Mouse (Mus musculus): ENCODE measurements around the gene Ucn3. TPM values are rescaled to one million over a fixed set of nuclear protein-coding genes. Genes with fewer than 3 reads are reported as not detected.

The Ucn3 gene
- not detected in 2 replicates for polyA plus RNA-seq (2012; ENCODE audit: insufficient read depth, low replicate concordance)

DNA sequence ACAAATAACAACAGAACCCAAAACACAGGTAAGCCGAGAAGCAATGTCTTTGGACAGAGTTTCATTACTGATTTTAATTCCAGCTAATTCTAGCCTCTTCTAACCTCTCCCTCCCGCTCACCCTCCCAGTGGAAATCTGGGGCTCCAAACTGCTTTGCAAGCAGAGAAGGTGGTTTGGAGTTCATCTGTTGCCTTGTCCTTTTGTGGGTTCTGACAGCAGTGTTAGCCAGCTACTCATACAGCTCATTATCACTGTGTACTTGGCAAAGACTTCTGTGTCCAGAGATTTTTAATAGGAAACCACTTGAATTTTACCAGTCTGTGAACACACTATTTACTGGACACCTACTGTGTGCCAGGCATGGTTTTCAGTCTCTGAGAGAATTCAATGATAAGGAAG is at the start of gene Ucn3:
Ucn3 (minus strand) TSS at position 101 of the 400 bp plus-strand sequence.
- H3K27me3 ChIP-seq (replicated peaks) = peaks cover 4% of the 10 kb centered on the region
- peaks cover 9% of the 10 kb centered on the region for H3K9me3 ChIP-seq
- TF ChIP-seq GATA1 (IDR thresholded peaks at IDR 0.05; ENCODE audit: borderline replicate concordance, low read length) (no peak), FLI1 (IDR thresholded peaks at IDR 0.05; ENCODE audit: low read length) (no peak)
- H3K4me3 ChIP-seq (replicated peaks) = no peak within 1 kb of the TSS
- no peaks in the 10 kb centered on the region for H3K36me3 ChIP-seq (replicated peaks; ENCODE audit: low read length)
- no peaks in the 10 kb centered on the region for H3K4me1 ChIP-seq

DNA sequence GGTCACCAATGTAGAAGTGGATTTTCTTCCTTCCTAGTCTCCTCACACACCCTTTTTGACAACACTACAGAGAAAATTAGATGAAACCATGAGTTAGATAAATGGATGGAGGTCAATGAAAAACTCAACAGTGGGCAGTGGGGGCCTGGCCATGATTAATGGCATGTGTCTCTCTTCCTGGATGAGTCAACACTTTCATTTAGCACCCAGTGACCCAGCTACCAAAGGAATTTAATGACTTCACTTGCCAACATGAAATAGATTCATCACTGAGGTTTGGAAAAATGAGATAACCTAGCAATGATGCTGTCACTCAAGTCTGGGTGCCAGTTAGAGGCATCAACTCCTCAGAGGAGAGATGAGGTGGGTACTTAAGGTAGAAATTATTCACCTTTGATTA is 46.9 kb upstream of the Ucn3 start:
- TF ChIP-seq GATA1 (IDR thresholded peaks at IDR 0.05; ENCODE audit: borderline replicate concordance, low read length) (no peak), FLI1 (IDR thresholded peaks at IDR 0.05; ENCODE audit: low read length) (no peak)
- H3K4me1 ChIP-seq = no peaks in the 10 kb centered on the region
- H3K4me3 ChIP-seq (replicated peaks) = no peak overlapping the region
- no peaks in the 10 kb centered on the region for H3K36me3 ChIP-seq (replicated peaks; ENCODE audit: low read length)
- no peaks in the 10 kb centered on the region for H3K27me3 ChIP-seq (replicated peaks)
- no peaks in the 10 kb centered on the region for H3K9me3 ChIP-seq

DNA sequence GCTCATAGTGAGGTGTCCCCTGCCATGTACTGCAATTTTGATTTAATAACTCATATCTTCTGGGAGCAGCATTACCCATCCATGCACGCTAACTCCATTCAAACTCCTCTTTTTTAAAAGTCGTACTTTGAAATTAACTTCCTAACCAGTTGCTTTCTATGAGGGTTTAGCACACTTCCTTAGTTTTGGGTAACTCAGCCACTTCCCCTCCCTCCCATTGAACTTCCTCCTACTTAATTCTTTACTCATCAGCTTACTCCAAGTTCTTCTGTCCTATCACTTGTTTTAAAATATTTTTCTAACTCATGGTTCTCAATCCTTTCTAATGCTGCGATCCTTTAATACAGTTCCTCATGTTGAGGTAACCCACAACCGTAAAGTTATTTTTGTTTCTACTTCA is 23.7 kb upstream of the Ucn3 start:
- H3K4me3 ChIP-seq (replicated peaks) = no peak overlapping the region
- TF ChIP-seq GATA1 (IDR thresholded peaks at IDR 0.05; ENCODE audit: borderline replicate concordance, low read length) (no peak), FLI1 (IDR thresholded peaks at IDR 0.05; ENCODE audit: low read length) (no peak)
- H3K27me3 ChIP-seq (replicated peaks) = no peaks in the 10 kb centered on the region
- no peaks in the 10 kb centered on the region for H3K36me3 ChIP-seq (replicated peaks; ENCODE audit: low read length)
- no peaks in the 10 kb centered on the region for H3K4me1 ChIP-seq
- peaks cover 4% of the 10 kb centered on the region for H3K9me3 ChIP-seq

DNA sequence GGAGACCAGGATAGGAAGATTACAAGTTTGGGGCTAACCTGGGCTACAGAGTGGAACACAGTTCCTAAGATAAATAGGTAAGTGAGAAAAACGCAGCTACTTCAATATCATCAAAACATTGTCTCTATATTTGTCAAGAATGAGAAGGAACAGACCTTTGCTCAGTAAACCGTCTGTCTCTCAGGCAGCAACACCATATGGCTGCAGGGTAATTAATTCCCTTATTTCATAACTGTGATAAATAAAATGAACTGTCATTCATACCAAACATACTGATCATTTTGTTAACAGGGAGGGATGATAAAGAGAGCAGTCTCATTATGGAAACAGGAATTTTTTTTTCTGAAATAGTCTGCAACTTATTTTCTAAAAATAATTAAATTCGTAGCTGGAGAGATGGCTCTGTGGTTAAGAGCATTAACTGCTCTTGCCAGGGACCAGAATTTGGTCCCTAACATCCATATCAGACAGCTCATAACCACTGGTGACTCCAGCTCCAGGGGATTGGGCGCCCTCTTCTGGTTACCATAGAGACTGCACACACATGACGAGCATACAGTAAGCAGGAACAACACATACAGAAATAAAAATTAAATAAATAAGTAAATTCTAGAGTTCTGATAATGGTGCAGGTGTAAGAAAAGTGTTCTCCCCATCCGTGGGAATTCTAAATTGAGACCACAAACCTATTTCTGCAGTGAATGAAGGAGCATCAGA is 6.2 kb upstream of the Ucn3 start:
- TF ChIP-seq FLI1 (IDR thresholded peaks at IDR 0.05; ENCODE audit: low read length) (no peak), GATA1 (IDR thresholded peaks at IDR 0.05; ENCODE audit: borderline replicate concordance, low read length) (no peak)
- H3K36me3 ChIP-seq (replicated peaks; ENCODE audit: low read length) = no peaks in the 10 kb centered on the region
- H3K4me1 ChIP-seq = no peaks in the 10 kb centered on the region
- no peaks in the 10 kb centered on the region for H3K27me3 ChIP-seq (replicated peaks)
- H3K9me3 ChIP-seq = no peaks in the 10 kb centered on the region
- no peak overlapping the region for H3K4me3 ChIP-seq (replicated peaks)

DNA sequence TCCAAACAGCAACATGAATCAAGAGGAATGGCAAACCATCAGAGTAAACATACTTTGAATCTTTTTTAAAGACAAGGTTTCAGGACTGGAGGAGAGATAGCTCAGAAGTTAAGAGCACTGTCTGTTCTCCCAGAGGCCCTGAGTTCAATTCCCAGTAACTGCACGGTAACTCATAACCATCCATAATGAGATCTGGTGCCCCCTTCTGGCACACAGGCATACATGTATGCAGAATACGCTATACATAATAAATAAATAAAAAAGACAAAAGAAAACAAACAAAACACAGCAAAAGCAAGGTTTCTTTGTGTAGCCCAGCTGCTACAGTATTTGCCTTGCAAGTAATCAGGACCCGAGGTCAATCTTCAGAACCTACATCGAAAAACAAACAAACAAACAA is 4.3 kb upstream of the Ucn3 start:
- H3K4me1 ChIP-seq = no peaks in the 10 kb centered on the region

DNA sequence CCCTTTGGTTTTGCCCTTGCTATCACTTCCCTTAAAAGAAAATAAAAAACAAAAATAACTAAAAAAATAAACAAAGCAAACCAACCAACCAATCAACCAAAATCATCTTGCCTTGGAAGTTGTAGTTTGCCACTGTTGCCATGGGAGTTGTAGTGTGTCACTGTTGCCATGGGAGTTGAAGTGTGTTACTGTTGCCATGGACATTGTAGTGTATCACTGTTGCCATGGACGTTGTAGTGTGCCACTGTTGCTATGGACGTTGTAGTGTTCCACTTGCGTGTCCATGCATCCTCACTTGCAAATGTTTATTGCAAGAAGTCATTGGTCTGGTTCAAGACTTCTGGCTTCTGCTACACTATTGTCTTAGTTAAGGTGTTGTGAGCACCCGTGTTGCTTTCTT is 2.1 kb upstream of the Ucn3 start:
- H3K36me3 ChIP-seq (replicated peaks; ENCODE audit: low read length) = no peaks in the 10 kb centered on the region
- H3K4me3 ChIP-seq (replicated peaks) = peak overlapping the region; percentile 31
- H3K4me1 ChIP-seq = no peaks in the 10 kb centered on the region
- TF ChIP-seq GATA1 (IDR thresholded peaks at IDR 0.05; ENCODE audit: borderline replicate concordance, low read length) (no peak), FLI1 (IDR thresholded peaks at IDR 0.05; ENCODE audit: low read length) (no peak)
- no peaks in the 10 kb centered on the region for H3K9me3 ChIP-seq
- H3K27me3 ChIP-seq (replicated peaks) = peaks cover 2% of the 10 kb centered on the region

More for the DNA sequence above, 4.3 kb upstream of the Ucn3 start:
- TF ChIP-seq FLI1 (IDR thresholded peaks at IDR 0.05; ENCODE audit: low read length) (no peak), GATA1 (IDR thresholded peaks at IDR 0.05; ENCODE audit: borderline replicate concordance, low read length) (no peak)
- no peaks in the 10 kb centered on the region for H3K27me3 ChIP-seq (replicated peaks)
- H3K36me3 ChIP-seq (replicated peaks; ENCODE audit: low read length) = no peaks in the 10 kb centered on the region
- H3K9me3 ChIP-seq = no peaks in the 10 kb centered on the region
- H3K4me3 ChIP-seq (replicated peaks) = no peak overlapping the region

DNA sequence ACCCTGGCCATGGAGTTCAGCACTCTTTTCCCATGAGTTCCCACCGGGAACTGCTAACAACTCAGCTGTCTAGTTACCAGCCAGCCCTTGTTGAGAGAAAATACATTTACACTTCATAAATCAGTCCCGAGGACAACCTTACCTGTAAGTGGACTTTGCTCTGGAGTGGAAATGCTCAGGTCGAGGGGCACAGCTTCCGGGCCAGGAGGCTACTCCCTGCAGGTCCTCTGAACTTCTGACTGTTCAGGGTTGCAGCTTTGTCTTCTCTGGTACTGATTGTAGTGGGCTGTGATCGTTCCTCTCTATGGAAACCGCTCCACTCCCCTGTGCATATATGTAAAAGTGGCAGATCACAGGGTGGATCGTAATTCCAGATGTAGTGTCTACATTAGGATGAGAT is 450 bp downstream of the Ucn3 start:
- H3K27me3 ChIP-seq (replicated peaks) = peaks cover 4% of the 10 kb centered on the region
- H3K4me3 ChIP-seq (replicated peaks) = no peak overlapping the region
- TF ChIP-seq GATA1 (IDR thresholded peaks at IDR 0.05; ENCODE audit: borderline replicate concordance, low read length) = no peak
- no peak for TF ChIP-seq FLI1 (IDR thresholded peaks at IDR 0.05; ENCODE audit: low read length)
- H3K36me3 ChIP-seq (replicated peaks; ENCODE audit: low read length) = no peaks in the 10 kb centered on the region
- H3K4me1 ChIP-seq = no peaks in the 10 kb centered on the region
- peaks cover 9% of the 10 kb centered on the region for H3K9me3 ChIP-seq

DNA sequence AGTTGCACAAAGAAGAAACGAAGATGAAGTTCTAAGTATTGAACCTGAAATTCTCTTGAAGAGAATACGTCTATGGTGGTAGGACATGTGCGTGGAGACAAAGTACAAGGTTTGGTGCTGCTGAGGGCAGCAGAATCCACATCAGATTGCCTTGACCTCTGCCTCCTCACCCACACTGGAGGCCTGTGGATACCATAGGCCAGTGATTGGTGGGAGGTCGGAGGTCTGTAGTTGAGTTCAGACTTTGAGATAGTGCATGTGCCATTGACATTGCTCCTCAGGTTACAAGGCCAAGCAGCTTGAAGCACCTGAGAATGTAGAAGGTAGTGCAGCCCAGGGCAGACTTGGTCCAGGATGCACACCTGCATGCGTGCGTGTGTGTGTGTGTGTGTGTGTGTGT is 19.1 kb downstream of the Ucn3 start:
- H3K27me3 ChIP-seq (replicated peaks) = peaks cover 6% of the 10 kb centered on the region
- TF ChIP-seq FLI1 (IDR thresholded peaks at IDR 0.05; ENCODE audit: low read length) (no peak), GATA1 (IDR thresholded peaks at IDR 0.05; ENCODE audit: borderline replicate concordance, low read length) (no peak)

DNA sequence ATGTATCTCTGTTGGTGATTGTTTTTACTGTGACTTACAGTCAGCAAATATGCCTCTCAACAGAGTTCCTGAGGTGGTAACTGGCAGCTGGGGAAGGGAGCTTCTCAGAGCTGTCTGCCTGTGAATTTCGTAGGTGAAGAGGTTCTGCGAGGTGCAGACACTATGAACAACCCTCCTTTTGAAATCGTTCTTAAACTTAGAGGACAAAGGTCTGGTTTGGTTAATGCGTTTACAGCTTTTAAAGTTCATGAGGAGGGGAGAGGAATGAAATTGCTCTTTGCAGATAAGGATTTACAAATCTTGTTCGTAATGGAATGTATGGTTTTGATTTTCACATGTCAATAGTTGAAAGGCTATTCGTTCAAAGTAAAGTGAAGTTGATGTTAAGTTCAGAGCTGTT is 19.5 kb downstream of the Ucn3 start:
- no peak for TF ChIP-seq GATA1 (IDR thresholded peaks at IDR 0.05; ENCODE audit: borderline replicate concordance, low read length)
- TF ChIP-seq FLI1 (IDR thresholded peaks at IDR 0.05; ENCODE audit: low read length) = no peak
- Histone ChIP-seq H3K4me1 (no peaks in the 10 kb centered on the region), H3K27me3 (replicated peaks) (peaks cover 6% of the 10 kb centered on the region), H3K4me3 (replicated peaks) (no peak overlapping the region), H3K9me3 (no peaks in the 10 kb centered on the region), H3K36me3 (replicated peaks; ENCODE audit: low read length) (no peaks in the 10 kb centered on the region)

More for the DNA sequence above, 19.1 kb downstream of the Ucn3 start:
- no peaks in the 10 kb centered on the region for H3K36me3 ChIP-seq (replicated peaks; ENCODE audit: low read length)
- no peaks in the 10 kb centered on the region for H3K9me3 ChIP-seq
- no peaks in the 10 kb centered on the region for H3K4me1 ChIP-seq
- H3K4me3 ChIP-seq (replicated peaks) = no peak overlapping the region

DNA sequence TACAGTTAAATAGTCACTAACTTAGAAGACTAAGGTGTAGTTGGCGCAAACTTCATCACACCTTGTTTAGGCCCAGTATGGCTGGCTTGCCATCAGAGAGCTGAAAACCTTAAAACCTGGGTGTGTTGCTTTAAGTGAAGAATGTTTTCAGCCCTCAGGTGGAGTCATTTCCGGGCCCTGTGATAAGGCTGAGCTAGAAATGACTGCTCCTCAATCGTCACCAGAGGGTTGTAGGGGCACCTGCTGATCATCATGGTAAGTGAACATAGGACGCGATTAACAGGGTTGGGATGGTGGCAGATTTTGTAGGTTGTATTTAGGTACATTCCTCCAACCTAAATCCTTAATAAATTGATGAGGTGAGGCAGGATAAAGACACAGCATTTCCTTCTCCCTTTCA is 20.7 kb downstream of the Ucn3 start:
- no peak overlapping the region for H3K4me3 ChIP-seq (replicated peaks)
- TF ChIP-seq FLI1 (IDR thresholded peaks at IDR 0.05; ENCODE audit: low read length) (no peak), GATA1 (IDR thresholded peaks at IDR 0.05; ENCODE audit: borderline replicate concordance, low read length) (no peak)
- no peaks in the 10 kb centered on the region for H3K4me1 ChIP-seq
- no peaks in the 10 kb centered on the region for H3K36me3 ChIP-seq (replicated peaks; ENCODE audit: low read length)
- H3K9me3 ChIP-seq = no peaks in the 10 kb centered on the region
- H3K27me3 ChIP-seq (replicated peaks) = peaks cover 4% of the 10 kb centered on the region
